Mouse (Mus musculus) CH12.LX (cell line): ENCODE results near the gene Bco2. TPM values are rescaled to one million over a fixed set of nuclear protein-coding genes. Genes with fewer than 3 reads are reported as not detected.

Experiments used
- DNase-seq: peaks from one replicate; pipeline ENCODE4 v3.0.0-alpha.2; 2013; ENCODE audit errors: extremely low read depth
- H3K27ac ChIP-seq: 2 replicates; pipeline ENCODE4 v1.5.1; 2012; ENCODE audit warnings: low read depth, mild to moderate bottlenecking, control low read depth, moderate library complexity; ENCODE audit not compliant: insufficient read depth
- H3K27me3 ChIP-seq: replicated peaks from 2 replicates; pipeline ENCODE3; 2012; ENCODE audit warnings: inconsistent platforms
- H3K36me3 ChIP-seq, 2 experiments: replicated peaks in 1 of 2; 2 replicates each; pipeline versions ENCODE3 to v1.6.1; 2012; ENCODE audit warnings: inconsistent platforms in 1 of 2, low read length in 1 of 2, mild to moderate bottlenecking in 1 of 2, mixed read lengths in 1 of 2, moderate library complexity in 1 of 2; ENCODE audit not compliant: control insufficient read depth in 1 of 2, insufficient read depth in 1 of 2
- H3K4me1 ChIP-seq, 2 experiments: 2 replicates each; pipeline ENCODE4 v1.6.1; 2012; ENCODE audit warnings: inconsistent platforms in 1 of 2, moderate library complexity in 1 of 2; ENCODE audit not compliant: insufficient read depth in 2 of 2, control insufficient read depth in 1 of 2
- H3K4me2 ChIP-seq: 2 replicates; pipeline ENCODE4 v1.6.1; 2012; ENCODE audit warnings: low read depth, mild to moderate bottlenecking, control low read depth; ENCODE audit not compliant: poor library complexity, insufficient read depth, severe bottlenecking
- H3K4me3 ChIP-seq, 3 experiments: fragments of 150-350 bp in 1 of 3; sonication (generic) in 1 of 3; replicated peaks in 1 of 3; 2 replicates each; pipeline versions ENCODE3 to v1.5.1; 2011 to 2012; ENCODE audit warnings: low read depth in 2 of 3, low read length in 2 of 3, mild to moderate bottlenecking in 2 of 3, moderate library complexity in 2 of 3, control low read depth in 1 of 3, improper control_type of control experiment in 1 of 3, inconsistent platforms in 1 of 3, mixed read lengths in 1 of 3; ENCODE audit not compliant: poor library complexity in 1 of 3
- H3K79me2 ChIP-seq: replicated peaks from 2 replicates; pipeline ENCODE4 v1.6.1; 2012; ENCODE audit warnings: mild to moderate bottlenecking, moderate library complexity; ENCODE audit not compliant: control insufficient read depth, poor library complexity, insufficient read depth, severe bottlenecking; ENCODE audit errors: extremely low read depth
- H3K9ac ChIP-seq: 2 replicates; pipeline ENCODE4 v1.6.1; 2012; ENCODE audit warnings: low read depth, mild to moderate bottlenecking, control low read depth, moderate library complexity; ENCODE audit not compliant: insufficient read depth
- H3K9me3 ChIP-seq: replicated peaks from 2 replicates; pipeline ENCODE3; 2012; ENCODE audit warnings: low read length, inconsistent platforms, mixed read lengths
- BHLHE40 ChIP-seq: IDR thresholded peaks from 2 replicates; pipeline ENCODE4 v1.6.1; 2011; ENCODE audit warnings: mild to moderate bottlenecking, low read depth, low read length, improper control_type of control experiment
- CHD1 ChIP-seq: IDR thresholded peaks from 2 replicates; pipeline ENCODE4 v1.6.1; 2012; ENCODE audit warnings: low read depth, low read length, improper control_type of control experiment, inconsistent platforms
- CTCF ChIP-seq, 2 experiments: IDR thresholded peaks in 1 of 2; conservative IDR thresholded peaks in 1 of 2; 2 replicates each; pipeline ENCODE4 v1.5.1; 2011 to 2012; ENCODE audit warnings: low read depth in 2 of 2, low read length in 2 of 2, improper control_type of control experiment in 1 of 2, inconsistent platforms in 1 of 2, mild to moderate bottlenecking in 1 of 2, moderate library complexity in 1 of 2
- ELF1 ChIP-seq: IDR thresholded peaks from 2 replicates; pipeline ENCODE4 v1.6.1; 2014; ENCODE audit warnings: low read depth, mild to moderate bottlenecking, inconsistent platforms, low read length, improper control_type of control experiment
- EP300 ChIP-seq: IDR thresholded peaks from 2 replicates; pipeline ENCODE4 v1.6.1; 2011; ENCODE audit warnings: low read length, improper control_type of control experiment
- ETS1 ChIP-seq: conservative IDR thresholded peaks from 2 replicates; pipeline ENCODE4 v1.6.1; 2012; ENCODE audit warnings: low read depth, mild to moderate bottlenecking, inconsistent platforms, low read length, improper control_type of control experiment, moderate library complexity
- GABPA ChIP-seq: IDR thresholded peaks from 2 replicates; pipeline ENCODE4 v1.6.1; 2012; ENCODE audit warnings: low read depth, low read length, improper control_type of control experiment, inconsistent platforms; ENCODE audit not compliant: insufficient replicate concordance
- IRF4 ChIP-seq: IDR thresholded peaks from 2 replicates; pipeline ENCODE4 v1.6.1; 2014; ENCODE audit warnings: low read depth, mild to moderate bottlenecking, inconsistent platforms, low read length, improper control_type of control experiment
- JUN ChIP-seq: IDR thresholded peaks from 2 replicates; pipeline ENCODE4 v1.6.1; 2011; ENCODE audit warnings: low read depth, mild to moderate bottlenecking, low read length, improper control_type of control experiment, moderate library complexity; ENCODE audit not compliant: insufficient read depth
- JUND ChIP-seq: conservative IDR thresholded peaks from 2 replicates; pipeline ENCODE4 v1.6.1; 2011; ENCODE audit warnings: low read depth, low read length, improper control_type of control experiment
- KAT2A ChIP-seq: IDR thresholded peaks from 2 replicates; pipeline ENCODE4 v1.6.1; 2012; ENCODE audit warnings: low read length, improper control_type of control experiment, inconsistent platforms; ENCODE audit not compliant: insufficient replicate concordance
- MAFK ChIP-seq: IDR thresholded peaks from 2 replicates; pipeline ENCODE4 v1.6.1; 2011; ENCODE audit warnings: low read length, improper control_type of control experiment; ENCODE audit not compliant: insufficient replicate concordance
- MAZ ChIP-seq: IDR thresholded peaks from 2 replicates; pipeline ENCODE4 v1.6.1; 2012; ENCODE audit warnings: low read depth, mild to moderate bottlenecking, inconsistent platforms, low read length, improper control_type of control experiment, moderate library complexity
- MEF2A ChIP-seq: IDR thresholded peaks from 2 replicates; pipeline ENCODE4 v1.6.1; 2014; ENCODE audit warnings: low read depth, mild to moderate bottlenecking, inconsistent platforms, low read length, improper control_type of control experiment, borderline replicate concordance
- MXI1 ChIP-seq: IDR thresholded peaks from 2 replicates; pipeline ENCODE4 v1.6.1; 2011; ENCODE audit warnings: mild to moderate bottlenecking, low read depth, low read length, improper control_type of control experiment
- PAX5 ChIP-seq: IDR thresholded peaks from 2 replicates; pipeline ENCODE4 v1.6.1; 2012; ENCODE audit warnings: low read length, inconsistent platforms, mixed read lengths
- POLR2A ChIP-seq: IDR thresholded peaks from 2 replicates; pipeline ENCODE4 v1.6.1; 2011; ENCODE audit warnings: low read depth, mild to moderate bottlenecking, improper control_type of control experiment, low read length
- RCOR1 ChIP-seq: conservative IDR thresholded peaks from 2 replicates; pipeline ENCODE4 v1.6.1; 2012; ENCODE audit warnings: low read depth, mild to moderate bottlenecking, inconsistent platforms, low read length, improper control_type of control experiment
- SIN3A ChIP-seq: IDR thresholded peaks from 2 replicates; pipeline ENCODE4 v1.6.1; 2012; ENCODE audit warnings: low read length, improper control_type of control experiment, inconsistent platforms
- SMC3 ChIP-seq: IDR thresholded peaks from 2 replicates; pipeline ENCODE4 v1.6.1; 2011; ENCODE audit warnings: low read depth, low read length, improper control_type of control experiment
- TCF12 ChIP-seq: IDR thresholded peaks from 2 replicates; pipeline ENCODE4 v1.6.1; 2014; ENCODE audit warnings: low read depth, mild to moderate bottlenecking, inconsistent platforms, low read length, improper control_type of control experiment
- USF1 ChIP-seq: IDR thresholded peaks from 2 replicates; pipeline ENCODE4 v1.6.1; 2014; ENCODE audit warnings: low read depth, mild to moderate bottlenecking, inconsistent platforms, low read length, improper control_type of control experiment
- ZMIZ1 ChIP-seq: IDR thresholded peaks from 2 replicates; pipeline ENCODE4 v1.6.1; 2012; ENCODE audit warnings: low read depth, mild to moderate bottlenecking, inconsistent platforms, low read length, improper control_type of control experiment
- ZNF384 ChIP-seq: IDR thresholded peaks from 2 replicates; pipeline ENCODE4 v1.6.1; 2012; ENCODE audit warnings: low read depth, low read length, improper control_type of control experiment, inconsistent platforms
- dilution Hi-C: fragments of 300-500 bp; cut with MboI; formaldehyde crosslinking; loops from 2 replicates; pipeline ENCODE4 v1.14.3; 2020; ENCODE audit warnings: low sequenced_read_pairs; ENCODE audit not compliant: extremely low pct_unique_long_range_greater_than_20kb, extremely low pct_ligation_motif_present
- in situ Hi-C: fragments of 300-500 bp; cut with MboI; formaldehyde crosslinking; loops from 3 replicates; pipeline ENCODE4 v1.14.3; 2019; ENCODE audit warnings: low sequenced_read_pairs, low pct_ligation_motif_present, low pct_unique_long_range_greater_than_20kb, mixed read lengths
- polyA plus RNA-seq: library from polyadenylated mRNA; unstranded; fragments of >175 nt; gene quantifications from 2 replicates; pipeline ENCODE4 v1.2.1, GENCODE M21; 2012; ENCODE audit warnings: low read depth; ENCODE audit not compliant: insufficient read length
- total RNA-seq, 2 experiments: library from RNA; depleted of rRNA; stranded (reverse); fragments of 300-350 nt in 1 of 2; fragments of >200 nt in 1 of 2; gene quantifications; 2 replicates each; pipeline ENCODE4 v1.2.3; 2012 to 2014

The Bco2 gene
- total and polyA plus RNA-seq, 3 experiments: 0.68 to 1.2 (median 0.93) TPM

DNA sequence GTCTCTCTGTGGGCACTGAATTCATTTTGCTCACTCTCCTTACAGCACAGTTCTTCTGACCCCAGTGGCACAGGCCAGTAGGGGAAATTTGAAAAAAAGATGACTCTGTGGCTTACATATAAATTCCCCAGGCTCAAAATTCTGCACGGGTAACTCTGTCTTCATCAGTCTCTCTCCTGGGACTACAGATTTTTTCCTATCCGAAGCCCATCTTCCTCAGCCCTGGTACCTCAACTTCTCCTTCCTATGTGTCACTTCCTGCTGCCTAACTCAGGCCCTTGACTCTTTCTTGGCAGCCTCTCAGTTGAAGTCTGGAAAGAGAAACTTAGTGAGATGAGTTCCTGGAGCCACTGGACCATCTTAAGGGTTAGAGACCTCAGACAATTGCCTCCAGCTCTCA is 1.4 kb downstream of the Bco2 start:
- no peaks in the 10 kb centered on the region for H3K36me3 ChIP-seq
- TF ChIP-seq MAZ: no peak
- TF ChIP-seq MAFK: peak; percentile 81; the same call in 1 of the 2 replicates
- TF ChIP-seq ETS1: peak; percentile 91
- no peak for TF ChIP-seq GABPA
- TF ChIP-seq MEF2A: peak; percentile 69
- no peak for TF ChIP-seq SMC3
- TF ChIP-seq IRF4: peak; percentile 64
- TF ChIP-seq JUND: peak; percentile 42; the same call in 1 of the 2 replicates
- 0 out of 2 replicates have a peak, but pooled peaks have one; percentile 40 for TF ChIP-seq TCF12
- TF ChIP-seq KAT2A: 0 out of 2 replicates have a peak, but pooled peaks have one; percentile 48
- TF ChIP-seq CTCF (conservative IDR thresholded peaks at IDR 0.05 in 1 of 2, IDR thresholded peaks at IDR 0.05 in 1 of 2; ENCODE audit: low read depth in 2 of 2, low read length in 2 of 2): no peak
- TF ChIP-seq ZMIZ1: no peak
- peak; percentile 60; the same call in 1 of the 2 replicates for TF ChIP-seq ELF1
- TF ChIP-seq JUN: 0 out of 2 replicates have a peak, but pooled peaks have one; percentile 25
- TF ChIP-seq EP300: peak; percentile 81
- TF ChIP-seq CHD1: no peak
- TF ChIP-seq SIN3A: peak; percentile 36; the same call in 1 of the 2 replicates
- TF ChIP-seq USF1: no peak
- TF ChIP-seq ZNF384: peak; percentile 85
- peak; percentile 34; the same call in 1 of the 2 replicates for TF ChIP-seq POLR2A
- TF ChIP-seq MXI1: no peak
- peak; percentile 97 for TF ChIP-seq BHLHE40
- TF ChIP-seq RCOR1: peak; percentile 40; the same call in 1 of the 2 replicates
- TF ChIP-seq PAX5: no peak
- H3K27ac ChIP-seq: peak overlapping the region; percentile 54
- H3K4me1 ChIP-seq: peaks cover 24 to 45% of the 10 kb centered on the region in 2 experiments
- H3K4me3 ChIP-seq: no peak overlapping the region
- H3K27me3 ChIP-seq: peaks cover 3% of the 10 kb centered on the region
- peak; percentile 84 for DNase-seq
- in situ Hi-C loops (no loop called here), dilution Hi-C loops (no loop called here)
- no peaks in the 10 kb centered on the region for H3K9me3 ChIP-seq
- 0 out of 2 replicates have a peak, but pooled peaks cover 2% of the 10 kb centered on the region for H3K79me2 ChIP-seq
- peak overlapping the region; percentile 94 for H3K4me2 ChIP-seq
- H3K9ac ChIP-seq: peak overlapping the region; percentile 39
